Mouse (Mus musculus): ENCODE measurements around the gene Rsph9. TPM values are rescaled to one million over a fixed set of nuclear protein-coding genes. Genes with fewer than 3 reads are reported as not detected.

Gene Rsph9
- polyA plus RNA-seq, 1 experiment from 2014 or later: 62.7 TPM

- no peaks in the 10 kb centered on the region for H3K36me3 ChIP-seq (ENCODE audit: control insufficient read depth, insufficient read depth, low read length)
- H3K9ac ChIP-seq (ENCODE audit: low read depth, low read length): no peak overlapping the region
- WGBS: 93% methylated on average over 12 of the region's 12 CpGs
- H3K27me3 ChIP-seq (replicated peaks; ENCODE audit: control insufficient read depth, insufficient read depth, low read length): no peaks in the 10 kb centered on the region
- H3K4me1 ChIP-seq (ENCODE audit: control insufficient read depth, insufficient read depth, low read depth, low read length): no peaks in the 10 kb centered on the region; the same call in 1 of the 2 replicates
- H3K4me2 ChIP-seq (ENCODE audit: low read length): no peak overlapping the region
- no peaks in the 10 kb centered on the region for H3K9me3 ChIP-seq (ENCODE audit: control insufficient read depth, low read length)
- no peak for ATAC-seq
- no peak overlapping the region for H3K27ac ChIP-seq (ENCODE audit: low read depth, low read length)
- H3K4me3 ChIP-seq (ENCODE audit: low read length): no peak overlapping the region
Observed at GRCm38 (mm10) chr17:46077921-46078534, 66.0 kb downstream of the Rsph9 start.

DNA sequence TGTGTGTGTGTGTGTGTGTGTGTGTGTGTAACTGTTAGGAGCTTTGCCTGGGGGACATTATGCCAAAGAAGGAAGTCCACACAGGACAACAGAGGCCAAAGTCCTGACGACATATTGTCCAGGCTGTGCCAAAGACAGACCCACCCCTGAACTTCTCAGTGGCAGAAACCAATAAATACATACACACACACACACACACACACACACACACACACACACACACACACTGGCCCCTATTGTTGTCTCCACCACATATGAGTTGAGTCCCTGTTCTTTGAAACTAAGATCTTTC is 67.8 kb downstream of the Rsph9 start:
- ATAC-seq: no peak
- Histone ChIP-seq H3K4me2 (ENCODE audit: low read length) (no peak overlapping the region), H3K4me1 (ENCODE audit: control insufficient read depth, insufficient read depth, low read depth, low read length) (no peaks in the 10 kb centered on the region; the same call in 1 of the 2 replicates), H3K36me3 (ENCODE audit: control insufficient read depth, insufficient read depth, low read length) (no peaks in the 10 kb centered on the region), H3K27ac (ENCODE audit: low read depth, low read length) (no peak overlapping the region), H3K9me3 (ENCODE audit: control insufficient read depth, low read length) (no peaks in the 10 kb centered on the region), H3K27me3 (replicated peaks; ENCODE audit: control insufficient read depth, insufficient read depth, low read length) (no peaks in the 10 kb centered on the region), H3K9ac (ENCODE audit: low read depth, low read length) (no peak overlapping the region), H3K4me3 (ENCODE audit: low read length) (no peak overlapping the region)
- WGBS: no CpG with 5 or more reads among the region's 1 CpGs

GRCm38 (mm10) chr17:46075551-46076259 is 68.3 kb downstream of the Rsph9 start:
- Histone ChIP-seq H3K36me3 (ENCODE audit: control insufficient read depth, insufficient read depth, low read length) (no peaks in the 10 kb centered on the region), H3K4me2 (ENCODE audit: low read length) (no peak overlapping the region), H3K27ac (ENCODE audit: low read depth, low read length) (no peak overlapping the region), H3K9ac (ENCODE audit: low read depth, low read length) (no peak overlapping the region), H3K4me1 (ENCODE audit: control insufficient read depth, insufficient read depth, low read depth, low read length) (no peaks in the 10 kb centered on the region; the same call in 1 of the 2 replicates), H3K9me3 (ENCODE audit: control insufficient read depth, low read length) (no peaks in the 10 kb centered on the region), H3K27me3 (replicated peaks; ENCODE audit: control insufficient read depth, insufficient read depth, low read length) (no peaks in the 10 kb centered on the region), H3K4me3 (ENCODE audit: low read length) (no peak overlapping the region)
- WGBS: 76% methylated on average over 5 of the region's 5 CpGs
- no peak for ATAC-seq

DNA sequence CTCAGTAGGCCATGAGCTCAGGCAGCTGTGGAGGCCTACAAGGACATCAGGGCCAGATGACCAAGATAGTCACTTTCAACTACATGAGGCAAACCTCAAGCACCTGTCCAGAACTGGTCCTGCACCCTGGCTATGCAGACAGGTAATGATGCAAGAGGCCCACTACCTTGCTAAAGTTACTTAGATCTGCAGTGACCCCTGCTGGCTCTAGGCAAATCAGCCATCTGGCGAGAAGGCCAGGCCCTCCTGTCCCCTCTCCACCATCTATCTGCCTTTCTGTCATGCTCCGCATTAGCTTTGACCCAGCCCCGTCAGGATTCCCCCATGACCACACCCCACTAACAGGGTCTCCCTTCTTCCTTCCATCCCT is 68.9 kb downstream of the Rsph9 start:
- Histone ChIP-seq H3K9me3 (ENCODE audit: control insufficient read depth, low read length) (no peaks in the 10 kb centered on the region), H3K9ac (ENCODE audit: low read depth, low read length) (no peak overlapping the region), H3K4me2 (ENCODE audit: low read length) (no peak overlapping the region), H3K4me3 (ENCODE audit: low read length) (no peak overlapping the region), H3K27ac (ENCODE audit: low read depth, low read length) (no peak overlapping the region), H3K4me1 (ENCODE audit: control insufficient read depth, insufficient read depth, low read depth, low read length) (no peaks in the 10 kb centered on the region; the same call in 1 of the 2 replicates), H3K36me3 (ENCODE audit: control insufficient read depth, insufficient read depth, low read length) (no peaks in the 10 kb centered on the region), H3K27me3 (replicated peaks; ENCODE audit: control insufficient read depth, insufficient read depth, low read length) (no peaks in the 10 kb centered on the region)
- 55% methylated on average over 3 of the region's 3 CpGs for WGBS
- ATAC-seq: no peak

GRCm38 (mm10) chr17:46074398-46075115 is 69.5 kb downstream of the Rsph9 start:
- Histone ChIP-seq H3K27me3 (replicated peaks; ENCODE audit: control insufficient read depth, insufficient read depth, low read length) (no peaks in the 10 kb centered on the region), H3K4me1 (ENCODE audit: control insufficient read depth, insufficient read depth, low read depth, low read length) (no peaks in the 10 kb centered on the region; the same call in 1 of the 2 replicates), H3K36me3 (ENCODE audit: control insufficient read depth, insufficient read depth, low read length) (no peaks in the 10 kb centered on the region), H3K4me3 (ENCODE audit: low read length) (no peak overlapping the region), H3K4me2 (ENCODE audit: low read length) (no peak overlapping the region), H3K9ac (ENCODE audit: low read depth, low read length) (no peak overlapping the region), H3K27ac (ENCODE audit: low read depth, low read length) (no peak overlapping the region), H3K9me3 (ENCODE audit: control insufficient read depth, low read length) (no peaks in the 10 kb centered on the region)
- ATAC-seq: no peak
- 67% methylated on average over 7 of the region's 7 CpGs for WGBS

DNA sequence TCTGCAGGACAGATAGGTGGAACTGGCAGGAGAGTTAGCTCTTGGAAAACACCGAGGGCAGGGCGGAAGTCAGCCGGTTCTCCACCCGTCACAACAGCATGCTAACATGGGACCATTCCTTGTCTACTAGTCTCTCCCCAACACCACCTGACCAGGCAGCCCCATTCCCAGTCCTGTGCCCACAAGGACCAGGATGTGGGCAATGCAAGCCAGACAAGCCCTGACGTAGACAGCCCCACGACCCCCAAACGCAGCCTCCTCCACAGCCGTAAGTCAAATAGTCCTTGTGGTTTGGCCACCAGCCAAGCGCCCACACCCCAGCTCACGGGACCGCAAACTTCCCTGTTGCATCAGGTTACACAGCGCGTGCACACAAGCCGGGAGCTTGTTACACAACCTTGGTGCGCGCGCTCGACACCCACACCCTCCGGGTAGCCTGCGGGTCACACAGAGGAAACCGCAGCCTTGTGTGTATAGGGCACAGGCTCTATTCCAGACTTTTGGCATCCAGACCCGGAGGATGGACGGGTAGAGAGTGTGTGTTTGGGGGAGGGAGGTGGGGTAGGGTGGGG is 70.2 kb downstream of the Rsph9 start:
- Histone ChIP-seq H3K9ac (ENCODE audit: low read depth, low read length) (no peak overlapping the region), H3K9me3 (ENCODE audit: control insufficient read depth, low read length) (no peaks in the 10 kb centered on the region), H3K36me3 (ENCODE audit: control insufficient read depth, insufficient read depth, low read length) (no peaks in the 10 kb centered on the region), H3K4me3 (ENCODE audit: low read length) (no peak overlapping the region), H3K27me3 (replicated peaks; ENCODE audit: control insufficient read depth, insufficient read depth, low read length) (no peaks in the 10 kb centered on the region), H3K27ac (ENCODE audit: low read depth, low read length) (no peak overlapping the region), H3K4me1 (ENCODE audit: control insufficient read depth, insufficient read depth, low read depth, low read length) (no peaks in the 10 kb centered on the region; the same call in 1 of the 2 replicates), H3K4me2 (ENCODE audit: low read length) (0 out of 2 replicates have a peak overlapping the region, but pooled peaks have one; percentile 6)
- WGBS: 67% methylated on average over 23 of the region's 23 CpGs
- no peak for ATAC-seq

Other genes with a start within 250 kb of the Rsph9 start
- 3.7 and 3.8 TPM in 2 replicates for gene Vegfa, start 111.8 kb downstream of the Rsph9 start, polyA plus RNA-seq (2015; fragmentation: Nextera tagmentation; extraction: Ambion mirVana)
- gene Mrps18a, start 33.2 kb downstream of the Rsph9 start, polyA plus RNA-seq (2015; fragmentation: Nextera tagmentation; extraction: Ambion mirVana): 152 and 163 TPM in 2 replicates
- gene Mad2l1bp, start 9.3 kb upstream of the Rsph9 start, polyA plus RNA-seq (2015; fragmentation: Nextera tagmentation; extraction: Ambion mirVana): 22.1 and 23.0 TPM in 2 replicates
- gene Gtpbp2, start 16.8 kb upstream of the Rsph9 start, polyA plus RNA-seq (2015; fragmentation: Nextera tagmentation; extraction: Ambion mirVana): 39.6 and 41.0 TPM in 2 replicates
- 6.2 and 8.4 TPM in 2 replicates for gene Polh, start 58.4 kb upstream of the Rsph9 start, polyA plus RNA-seq (2015; fragmentation: Nextera tagmentation; extraction: Ambion mirVana)
- gene Xpo5, start 58.6 kb upstream of the Rsph9 start, polyA plus RNA-seq (2015; fragmentation: Nextera tagmentation; extraction: Ambion mirVana): 29.0 and 35.7 TPM in 2 replicates
- gene Polr1c, start 103.8 kb upstream of the Rsph9 start, polyA plus RNA-seq (2015; fragmentation: Nextera tagmentation; extraction: Ambion mirVana): 72.4 and 76.6 TPM in 2 replicates
- 101 and 105 TPM in 2 replicates for gene Yipf3, start 103.9 kb upstream of the Rsph9 start, polyA plus RNA-seq (2015; fragmentation: Nextera tagmentation; extraction: Ambion mirVana)
- 19.1 and 23.8 TPM in 2 replicates for gene Lrrc73, start 109.3 kb upstream of the Rsph9 start, polyA plus RNA-seq (2015; fragmentation: Nextera tagmentation; extraction: Ambion mirVana)
- 26.7 and 32.1 TPM in 2 replicates for gene Tjap1, start 138.8 kb upstream of the Rsph9 start, polyA plus RNA-seq (2015; fragmentation: Nextera tagmentation; extraction: Ambion mirVana)
- 25.3 and 26.8 TPM in 2 replicates for gene Dlk2, start 153.2 kb upstream of the Rsph9 start, polyA plus RNA-seq (2015; fragmentation: Nextera tagmentation; extraction: Ambion mirVana)
- gene Abcc10, start 184.1 kb upstream of the Rsph9 start, polyA plus RNA-seq (2015; fragmentation: Nextera tagmentation; extraction: Ambion mirVana): 9.2 and 9.3 TPM in 2 replicates
- gene Zfp318, start 239.5 kb upstream of the Rsph9 start, polyA plus RNA-seq (2015; fragmentation: Nextera tagmentation; extraction: Ambion mirVana): 10.2 and 11.8 TPM in 2 replicates